Mouse (Mus musculus) heart, adult 2 months (tissue): Measurements from ENCODE around the gene Cd101. TPM values are rescaled to one million over a fixed set of nuclear protein-coding genes. Genes with fewer than 3 reads are reported as not detected.

Source experiments
- DNase-seq, 2 experiments: peaks; one replicate each; pipeline ENCODE4 v3.0.0; 2021
- H3K27ac ChIP-seq: fragments of 200-600 bp; 2 replicates; pipeline ENCODE4 v1.8.1; 2022
- H3K27me3 ChIP-seq: fragments of 200-500 bp; 2 replicates; pipeline ENCODE4 v1.6.1; 2012; ENCODE audit warnings: mild to moderate bottlenecking, low read length, inconsistent platforms, mixed read lengths; ENCODE audit not compliant: control insufficient read depth, insufficient read depth
- H3K36me3 ChIP-seq: fragments of 200-500 bp; 2 replicates; pipeline ENCODE4 v1.6.1; 2012; ENCODE audit warnings: low read length, inconsistent platforms; ENCODE audit not compliant: control insufficient read depth, insufficient read depth
- H3K4me1 ChIP-seq: fragments of 200-500 bp; 2 replicates; pipeline ENCODE4 v1.6.1; 2011; ENCODE audit warnings: low read length; ENCODE audit not compliant: control insufficient read depth, insufficient read depth
- H3K4me3 ChIP-seq: fragments of 200-600 bp; 2 replicates; pipeline ENCODE4 v1.8.1; 2022
- H3K79me2 ChIP-seq: fragments of 200-500 bp; replicated peaks from 2 replicates; pipeline ENCODE4 v1.6.1; 2012; ENCODE audit warnings: mild to moderate bottlenecking, inconsistent platforms, low read length, moderate library complexity, mixed read lengths; ENCODE audit not compliant: control insufficient read depth, insufficient read depth
- H3K9ac ChIP-seq: fragments of 200-500 bp; 2 replicates; pipeline ENCODE4 v1.6.1; 2012; ENCODE audit warnings: low read depth, mild to moderate bottlenecking, control low read depth, inconsistent platforms, low read length, mixed read lengths
- CTCF ChIP-seq: fragments of 200-600 bp; IDR thresholded peaks from 2 replicates; pipeline ENCODE4 v1.8.1; 2022; ENCODE audit warnings: antibody characterized with exemption, mild to moderate bottlenecking, moderate library complexity
- EP300 ChIP-seq: fragments of 200-500 bp; IDR thresholded peaks from 2 replicates; pipeline ENCODE4 v1.6.1; 2011; ENCODE audit warnings: low read depth, low read length, control low read depth; ENCODE audit not compliant: insufficient read depth
- POLR2A ChIP-seq: fragments of 200-500 bp; IDR thresholded peaks from 2 replicates; pipeline ENCODE4 v1.6.1; 2011; ENCODE audit warnings: mild to moderate bottlenecking, low read depth, low read length, control low read depth; ENCODE audit not compliant: insufficient read depth
- WGBS: fragments of 180-500 bp; shearing (Covaris S2); methylation state at CpG from one replicate; pipeline ENCODE4 v1.1.7; 2018; 5-methylcytosine and 5-hydroxymethylcytosine counted together
- intact Hi-C: fragments of 180-260 bp; cut with DNase I; formaldehyde crosslinking; loops from one replicate; pipeline ENCODE4 v1.15.1; 2025
- polyA plus RNA-seq: library from polyadenylated mRNA; depleted of rRNA; stranded (reverse); fragments of >200 nt; gene quantifications from 2 replicates; pipeline ENCODE4 v1.2.3, GENCODE M21; 2012
- total RNA-seq, 2 experiments: library from RNA; stranded (reverse); gene quantifications; 2 replicates each; pipeline ENCODE4 v1.2.3; 2021

The Cd101 gene
- total and polyA plus RNA-seq, 3 experiments, result 0.13 to 0.41 (median 0.23) TPM

DNA sequence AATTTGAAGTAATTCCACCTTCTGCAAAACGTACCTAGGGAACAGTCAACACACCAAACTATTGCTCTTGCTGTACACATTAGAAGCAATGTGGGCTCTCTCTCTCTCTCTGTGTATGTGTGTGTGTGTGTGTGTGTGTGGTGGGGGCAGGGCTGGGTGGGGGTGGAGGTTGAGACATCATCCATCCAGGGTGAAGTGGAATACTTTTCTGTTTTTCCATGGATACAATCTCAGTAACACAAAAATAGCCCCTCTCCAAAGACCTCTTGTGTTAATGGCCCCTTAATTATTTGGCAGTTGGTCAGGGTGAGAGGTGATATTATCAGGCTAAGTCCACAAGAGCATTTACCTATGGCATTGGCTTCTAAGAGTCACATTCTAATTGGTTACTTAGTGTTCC, 2.6 kb downstream of the Cd101 start:
- no peaks in the 10 kb centered on the region for H3K79me2 ChIP-seq
- no peak overlapping the region for H3K27ac ChIP-seq
- H3K9ac ChIP-seq, result no peak overlapping the region
- peaks cover 5% of the 10 kb centered on the region for H3K4me1 ChIP-seq
- no peak for DNase-seq
- H3K27me3 ChIP-seq, result no peaks in the 10 kb centered on the region
- H3K4me3 ChIP-seq, result no peak overlapping the region
- 61% methylated on average over 1 of the region's 1 CpGs for WGBS
- TF ChIP-seq CTCF, result no peak
- TF ChIP-seq POLR2A, result no peak
- TF ChIP-seq EP300, result no peak
- H3K36me3 ChIP-seq, result peaks cover under 1% of the 10 kb centered on the region; the same call in 1 of the 2 replicates
- intact Hi-C loops, result no loop called here

DNA sequence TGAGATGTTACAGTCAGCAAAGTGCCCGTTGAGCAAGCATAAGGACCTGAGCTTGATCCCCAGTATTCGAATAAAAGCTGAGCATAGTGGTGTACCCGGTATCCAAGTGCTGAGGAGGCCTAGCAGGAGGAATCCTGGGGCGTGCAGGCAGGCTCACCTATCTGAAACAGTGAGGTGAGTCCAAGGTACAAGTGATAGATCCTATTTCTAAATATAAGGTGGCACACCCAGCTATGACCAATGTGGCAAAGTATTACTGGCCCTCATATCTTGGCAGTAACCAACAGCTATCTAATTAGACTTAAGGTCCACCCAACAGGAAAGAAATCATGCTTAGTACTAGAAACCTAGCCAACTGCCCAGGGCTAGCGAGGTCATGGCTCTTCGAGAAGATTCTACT, 6.4 kb downstream of the Cd101 start:
- Histone ChIP-seq H3K27me3 (no peaks in the 10 kb centered on the region), H3K9ac (no peak overlapping the region), H3K79me2 (no peaks in the 10 kb centered on the region), H3K36me3 (no peaks in the 10 kb centered on the region), H3K27ac (no peak overlapping the region), H3K4me3 (no peak overlapping the region), H3K4me1 (no peaks in the 10 kb centered on the region; the same call in 1 of the 2 replicates)
- TF ChIP-seq POLR2A (no peak), CTCF (no peak), EP300 (no peak)
- no peak for DNase-seq
- intact Hi-C loops, result no loop called here
- WGBS, result 69% methylated on average over 6 of the region's 6 CpGs

DNA sequence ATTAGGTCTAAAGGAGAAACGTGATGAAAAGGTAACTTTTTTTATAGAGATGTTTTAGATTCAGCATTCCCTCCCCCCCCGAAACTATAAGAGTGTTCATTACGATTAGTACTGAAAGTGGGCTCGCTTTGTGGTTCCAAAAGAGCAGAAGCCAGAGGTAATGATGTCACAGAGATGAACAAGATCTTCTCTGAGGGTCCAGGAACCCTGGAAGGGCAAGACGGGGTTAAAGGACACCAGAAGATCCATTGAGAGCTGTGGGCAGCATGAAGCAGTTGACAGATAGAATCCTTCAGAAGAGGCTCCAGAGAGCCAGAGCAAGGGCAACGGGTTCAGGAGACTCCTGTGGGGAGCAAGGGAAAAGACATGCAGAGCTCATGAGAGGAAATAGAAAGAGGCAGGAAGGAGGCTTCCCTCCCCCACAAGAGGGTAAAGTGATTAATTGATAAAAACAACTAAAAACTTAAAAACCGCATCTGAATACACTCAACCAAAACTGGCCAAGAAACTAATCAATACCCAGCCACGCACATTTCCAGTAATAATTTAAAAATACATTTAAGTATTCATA, 7.8 kb downstream of the Cd101 start:
- 72% methylated on average over 8 of the region's 8 CpGs for WGBS
- no peaks in the 10 kb centered on the region for H3K79me2 ChIP-seq

DNA sequence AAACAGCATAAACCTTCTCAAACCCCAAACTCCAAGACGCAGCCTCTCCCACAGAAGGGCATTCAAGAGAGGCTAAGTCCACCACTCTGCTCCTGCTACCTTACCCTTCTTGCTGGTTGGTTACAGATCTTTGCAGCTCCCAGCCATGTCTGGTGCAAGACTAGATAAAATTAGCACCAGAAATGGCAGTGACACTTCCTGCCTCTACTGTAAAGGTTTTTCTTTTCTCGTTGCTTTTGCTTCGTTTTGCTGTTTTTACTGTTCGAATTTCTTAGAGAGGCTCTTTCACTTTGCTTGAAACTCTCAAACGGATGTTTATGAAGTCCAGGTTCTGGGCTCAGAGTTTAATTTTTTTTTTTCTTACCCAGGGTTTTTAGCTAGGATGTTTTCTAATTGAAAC, 8.3 kb downstream of the Cd101 start:
- Histone ChIP-seq H3K27ac (no peak overlapping the region), H3K27me3 (no peaks in the 10 kb centered on the region), H3K79me2 (no peaks in the 10 kb centered on the region), H3K4me1 (peaks cover 1% of the 10 kb centered on the region; the same call in 1 of the 2 replicates), H3K9ac (no peak overlapping the region), H3K4me3 (no peak overlapping the region), H3K36me3 (no peaks in the 10 kb centered on the region)
- TF ChIP-seq POLR2A (no peak), EP300 (no peak), CTCF (no peak)
- DNase-seq, result no peak
- intact Hi-C loops, result no loop called here
- 65% methylated on average over 5 of the region's 5 CpGs for WGBS

More for the DNA sequence above, 7.8 kb downstream of the Cd101 start:
- Histone ChIP-seq H3K27me3 (no peaks in the 10 kb centered on the region), H3K9ac (no peak overlapping the region), H3K27ac (no peak overlapping the region), H3K4me1 (no peaks in the 10 kb centered on the region; the same call in 1 of the 2 replicates), H3K36me3 (no peaks in the 10 kb centered on the region), H3K4me3 (no peak overlapping the region)
- no peak for TF ChIP-seq CTCF
- no peak for TF ChIP-seq EP300
- TF ChIP-seq POLR2A, result no peak
- intact Hi-C loops, result no loop called here
- DNase-seq, result no peak

DNA sequence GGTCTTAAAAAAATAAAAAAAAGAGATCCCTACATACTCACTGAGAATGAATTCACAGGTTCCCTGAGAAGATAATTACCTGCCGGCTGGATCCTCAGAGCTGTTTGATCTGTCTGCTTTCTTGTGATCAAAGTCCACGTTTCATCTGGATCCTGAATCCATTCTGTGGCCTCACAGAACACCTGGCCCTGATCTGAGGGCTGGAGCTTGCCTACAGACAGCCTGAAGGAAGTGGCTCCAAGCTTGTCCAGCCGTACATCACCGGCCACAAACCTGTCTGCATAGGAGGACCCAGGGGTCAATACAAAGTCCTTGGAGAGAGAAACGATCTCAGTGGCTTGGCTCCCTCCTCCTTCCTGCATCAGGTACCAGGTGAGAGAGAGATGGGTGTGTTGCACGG, 10.9 kb downstream of the Cd101 start:
- TF ChIP-seq EP300 (no peak), CTCF (no peak)
- WGBS, result 91% methylated on average over 6 of the region's 6 CpGs
- Histone ChIP-seq H3K79me2 (no peaks in the 10 kb centered on the region), H3K9ac (no peak overlapping the region), H3K36me3 (no peaks in the 10 kb centered on the region), H3K4me3 (no peak overlapping the region), H3K27ac (no peak overlapping the region), H3K4me1 (peaks cover 3% of the 10 kb centered on the region; the same call in 1 of the 2 replicates), H3K27me3 (no peaks in the 10 kb centered on the region)
- intact Hi-C loops, result no loop called here
- no peak for DNase-seq

DNA sequence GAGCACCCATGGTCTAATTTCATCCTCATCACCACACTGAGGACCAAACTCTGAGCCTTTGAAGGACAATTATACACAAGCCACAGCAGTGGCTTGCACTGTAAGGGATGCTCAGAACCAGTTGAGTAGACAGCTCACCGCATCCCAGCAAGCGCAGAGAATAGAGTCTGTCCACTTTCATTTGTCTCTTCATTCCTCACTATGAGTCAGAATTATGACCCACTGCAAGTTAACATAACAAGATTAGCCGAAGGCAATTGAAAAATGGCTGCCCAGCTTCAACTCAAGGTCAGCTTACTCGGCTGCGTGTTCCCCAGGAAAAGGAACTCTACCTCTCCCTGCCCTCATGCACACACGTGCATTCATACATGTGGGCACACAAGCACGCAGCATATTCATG, 13.3 kb downstream of the Cd101 start:
- Histone ChIP-seq H3K4me3 (no peak overlapping the region), H3K27me3 (no peaks in the 10 kb centered on the region), H3K36me3 (no peaks in the 10 kb centered on the region), H3K9ac (no peak overlapping the region), H3K4me1 (peaks cover 3% of the 10 kb centered on the region; the same call in 1 of the 2 replicates), H3K79me2 (no peaks in the 10 kb centered on the region), H3K27ac (no peak overlapping the region)
- intact Hi-C loops, result no loop called here
- 91% methylated on average over 7 of the region's 7 CpGs for WGBS
- DNase-seq, result no peak
- TF ChIP-seq POLR2A, result no peak
- no peak for TF ChIP-seq CTCF
- no peak for TF ChIP-seq EP300
